Mouse (Mus musculus): ENCODE measurements around the gene Kcnk4.

Gene Kcnk4

DNA sequence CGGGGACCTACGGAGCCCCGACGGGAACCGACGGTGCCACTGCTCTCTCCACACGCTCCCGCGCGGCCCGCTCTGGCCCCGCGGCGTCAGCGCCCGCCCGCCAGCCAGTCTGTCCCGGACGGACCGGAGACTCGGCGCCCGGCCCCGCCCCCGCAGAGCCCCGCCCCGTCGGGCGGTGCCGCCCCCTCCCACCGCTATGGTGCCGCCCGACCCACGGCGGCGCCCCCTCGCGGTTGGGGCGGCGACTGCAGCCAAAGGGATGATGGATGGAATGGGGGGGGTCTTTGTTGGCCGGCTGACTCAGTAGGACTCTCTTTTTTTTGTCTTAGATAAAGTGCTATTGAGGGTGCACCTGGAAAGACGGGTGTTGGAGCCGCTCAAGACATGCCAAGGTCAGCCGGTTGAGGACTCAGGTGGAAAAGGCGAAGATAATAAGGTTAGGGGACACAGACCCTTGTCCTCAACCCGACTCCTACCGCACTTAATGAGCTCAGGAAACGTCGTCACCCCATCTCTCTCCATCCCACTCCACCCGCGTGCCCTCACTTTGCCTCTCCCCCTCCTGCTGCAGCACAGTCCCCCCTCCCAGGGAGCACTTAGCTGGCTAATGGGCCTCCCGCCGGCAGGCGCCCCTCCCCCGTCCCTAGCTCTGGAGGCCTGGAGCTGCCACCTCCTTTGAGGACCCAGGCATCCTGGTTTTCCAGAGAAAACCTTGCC lies 35.5 kb upstream of the Kcnk4 start:
- in situ Hi-C loops (cut with MboI; ENCODE audit: low pct_unique_long_range_greater_than_20kb in 1 of 2, low sequenced_read_pairs in 2 of 2, unreplicated experiment in 1 of 2): no loop called here

DNA sequence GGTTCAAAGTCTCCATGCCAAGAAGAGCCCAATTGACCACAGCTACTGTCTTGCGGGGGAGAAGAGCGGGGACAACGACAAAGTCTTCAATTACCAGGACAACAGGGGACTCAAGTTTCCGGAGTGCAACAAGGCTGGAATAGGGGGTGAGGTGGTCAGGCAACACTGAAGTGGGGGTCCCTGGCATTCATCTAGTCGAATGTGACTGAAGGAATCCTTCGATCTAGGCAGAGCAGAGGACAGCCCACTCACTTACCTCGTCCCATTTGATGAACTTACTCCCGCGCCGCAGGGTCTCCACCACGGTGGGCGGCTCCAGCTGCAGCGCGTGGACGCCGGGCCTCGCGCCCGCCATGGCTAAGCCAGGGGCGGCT lies 35.0 kb upstream of the Kcnk4 start:
- in situ Hi-C loops (cut with MboI; ENCODE audit: low pct_unique_long_range_greater_than_20kb in 1 of 2, low sequenced_read_pairs in 2 of 2, unreplicated experiment in 1 of 2): no loop called here

DNA sequence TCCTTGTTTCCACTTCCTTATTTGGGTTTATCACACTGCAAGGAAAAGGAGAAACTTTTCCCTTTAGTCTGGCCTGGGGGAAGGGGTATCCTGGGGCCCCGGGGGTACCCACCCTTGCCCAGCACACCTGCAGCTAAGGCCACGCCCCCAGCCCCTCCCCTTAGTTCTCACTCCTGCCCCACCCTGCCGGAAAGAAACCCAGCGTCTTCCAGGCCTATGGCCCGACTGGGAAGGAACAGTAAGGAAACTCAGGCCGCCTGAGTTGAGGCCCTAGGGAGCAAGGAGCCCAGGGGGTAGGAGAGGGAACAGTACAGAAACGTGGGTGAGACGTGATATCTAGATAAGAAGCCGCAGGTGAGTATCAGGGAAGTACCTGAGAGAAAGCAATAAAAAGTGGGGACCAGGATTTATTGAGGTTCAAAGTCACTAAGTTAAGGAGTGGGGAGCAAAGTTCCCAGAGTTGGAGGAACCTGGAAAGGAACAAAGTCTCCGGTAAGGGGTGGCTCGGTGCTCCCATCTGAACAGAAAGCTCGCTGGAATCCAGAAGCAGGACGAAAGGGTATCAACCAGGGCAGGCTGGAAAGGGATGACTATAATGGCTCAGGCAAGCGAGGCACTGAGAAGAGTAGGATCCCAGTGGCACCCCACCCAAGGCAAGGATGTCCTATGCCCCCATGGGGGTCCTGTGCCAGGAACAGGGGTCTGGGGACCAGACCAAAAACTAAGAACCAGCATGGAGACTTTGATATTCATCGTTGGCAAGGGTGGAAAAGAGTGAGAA lies 34.4 kb upstream of the Kcnk4 start:
- in situ Hi-C loops (cut with MboI; ENCODE audit: low pct_unique_long_range_greater_than_20kb in 1 of 2, low sequenced_read_pairs in 2 of 2, unreplicated experiment in 1 of 2): no loop called here

GRCm38 (mm10) chr19:6956461-6956860 lies 22.1 kb upstream of the Kcnk4 start:
- in situ Hi-C loops (cut with MboI; ENCODE audit: low pct_unique_long_range_greater_than_20kb in 1 of 2, low sequenced_read_pairs in 2 of 2, unreplicated experiment in 1 of 2): no loop called here

DNA sequence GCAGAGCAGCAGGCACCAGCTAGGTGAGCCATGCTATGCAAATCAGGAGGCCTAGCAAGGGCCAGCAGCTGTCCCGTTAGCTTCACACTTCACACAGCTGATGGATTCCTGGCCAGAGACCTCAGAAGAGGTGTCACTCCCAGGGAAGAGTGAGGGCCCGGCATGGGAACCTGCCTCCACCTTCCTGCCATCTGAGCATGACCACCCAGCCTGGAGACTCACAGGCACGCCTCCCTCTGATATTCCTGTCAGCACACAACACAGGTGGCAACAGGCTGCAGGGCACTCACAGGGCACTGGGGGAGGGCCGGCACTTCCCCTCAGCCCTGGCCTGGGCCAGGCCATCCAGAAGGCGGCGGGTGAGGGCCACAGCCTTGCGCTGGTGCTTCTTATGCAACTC lies 21.1 kb upstream of the Kcnk4 start:
- in situ Hi-C loops (cut with MboI; ENCODE audit: low pct_unique_long_range_greater_than_20kb in 1 of 2, low sequenced_read_pairs in 2 of 2, unreplicated experiment in 1 of 2): no loop called here

DNA sequence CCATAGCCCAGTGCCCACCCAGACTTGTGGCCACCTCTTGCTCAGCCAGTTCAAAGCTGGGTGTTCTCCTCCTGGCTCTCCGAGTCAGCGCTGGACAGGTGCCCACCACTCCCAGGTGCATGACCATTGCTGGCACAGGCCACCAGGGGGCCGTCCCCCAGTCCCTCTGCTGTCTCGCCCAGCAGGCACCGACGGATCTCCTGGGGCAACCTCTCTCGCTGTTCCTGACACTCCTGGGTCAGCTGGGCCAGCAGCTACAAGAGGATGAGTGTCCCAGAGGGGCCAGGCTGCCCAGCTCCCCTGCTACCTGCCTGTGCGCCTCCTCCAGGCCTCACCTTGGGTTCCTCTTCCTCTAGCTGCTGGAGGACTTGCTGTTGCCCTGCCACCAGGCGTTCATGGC lies 19.7 kb upstream of the Kcnk4 start:
- in situ Hi-C loops (cut with MboI; ENCODE audit: low pct_unique_long_range_greater_than_20kb in 1 of 2, low sequenced_read_pairs in 2 of 2, unreplicated experiment in 1 of 2): no loop called here

GRCm38 (mm10) chr19:6952712-6953037 lies 18.4 kb upstream of the Kcnk4 start:
- in situ Hi-C loops (cut with MboI; ENCODE audit: low pct_unique_long_range_greater_than_20kb in 1 of 2, low sequenced_read_pairs in 2 of 2, unreplicated experiment in 1 of 2): no loop called here

- in situ Hi-C loops (cut with MboI; ENCODE audit: low pct_unique_long_range_greater_than_20kb in 1 of 2, low sequenced_read_pairs in 2 of 2, unreplicated experiment in 1 of 2): no loop called here
These were observed 17.8 kb upstream of the Kcnk4 start for GRCm38 (mm10) chr19:6951994-6952711.

- in situ Hi-C loops (cut with MboI; ENCODE audit: low pct_unique_long_range_greater_than_20kb in 1 of 2, low sequenced_read_pairs in 2 of 2, unreplicated experiment in 1 of 2): no loop called here
These were observed 17.2 kb upstream of the Kcnk4 start for GRCm38 (mm10) chr19:6951381-6951968.

- in situ Hi-C loops (cut with MboI; ENCODE audit: low pct_unique_long_range_greater_than_20kb in 1 of 2, low sequenced_read_pairs in 2 of 2, unreplicated experiment in 1 of 2): no loop called here
These were observed 16.4 kb upstream of the Kcnk4 start for GRCm38 (mm10) chr19:6950613-6951153.

DNA sequence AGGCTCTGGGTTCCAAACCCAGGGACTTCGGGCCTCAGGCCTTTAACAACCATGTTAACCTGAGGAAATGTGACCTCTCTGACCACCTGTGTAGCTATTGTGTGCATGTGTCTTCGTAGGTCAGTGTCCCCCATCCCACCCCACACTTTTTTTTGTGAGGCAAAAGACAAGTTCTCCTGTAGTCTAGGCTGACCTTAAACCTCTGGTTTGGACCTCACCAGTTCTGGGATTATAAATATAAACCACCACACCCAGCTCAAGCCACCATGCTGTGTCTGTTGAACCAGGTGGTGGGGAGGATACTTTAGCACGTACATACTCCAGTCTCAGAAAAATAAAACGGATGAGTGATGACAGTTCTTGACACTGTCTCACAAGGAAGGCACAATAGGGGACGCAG lies 15.6 kb upstream of the Kcnk4 start:
- in situ Hi-C loops (cut with MboI; ENCODE audit: low pct_unique_long_range_greater_than_20kb in 1 of 2, low sequenced_read_pairs in 2 of 2, unreplicated experiment in 1 of 2): no loop called here

DNA sequence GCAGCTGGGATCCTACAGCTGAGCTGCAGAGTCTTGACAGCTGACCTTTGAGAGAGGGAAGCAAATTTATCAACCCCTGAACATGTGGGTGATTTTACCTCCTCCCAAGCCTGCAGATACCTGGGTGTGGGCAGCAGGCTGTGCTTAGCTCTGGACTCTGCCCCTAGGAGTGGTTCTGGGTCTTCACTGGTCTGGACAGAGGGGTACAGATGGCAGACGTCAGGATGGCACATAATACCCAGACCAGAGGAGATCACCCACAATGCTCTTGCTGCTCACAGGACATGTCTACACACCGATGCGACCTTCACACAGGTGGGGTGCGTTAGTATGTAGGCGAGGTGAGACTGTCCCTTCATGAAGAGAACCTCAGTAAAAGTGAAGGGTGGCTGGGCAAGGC lies 15.2 kb upstream of the Kcnk4 start:
- in situ Hi-C loops (cut with MboI; ENCODE audit: low pct_unique_long_range_greater_than_20kb in 1 of 2, low sequenced_read_pairs in 2 of 2, unreplicated experiment in 1 of 2): no loop called here

GRCm38 (mm10) chr19:6948186-6948585 lies 13.9 kb upstream of the Kcnk4 start:
- in situ Hi-C loops (cut with MboI; ENCODE audit: low pct_unique_long_range_greater_than_20kb in 1 of 2, low sequenced_read_pairs in 2 of 2, unreplicated experiment in 1 of 2): no loop called here

DNA sequence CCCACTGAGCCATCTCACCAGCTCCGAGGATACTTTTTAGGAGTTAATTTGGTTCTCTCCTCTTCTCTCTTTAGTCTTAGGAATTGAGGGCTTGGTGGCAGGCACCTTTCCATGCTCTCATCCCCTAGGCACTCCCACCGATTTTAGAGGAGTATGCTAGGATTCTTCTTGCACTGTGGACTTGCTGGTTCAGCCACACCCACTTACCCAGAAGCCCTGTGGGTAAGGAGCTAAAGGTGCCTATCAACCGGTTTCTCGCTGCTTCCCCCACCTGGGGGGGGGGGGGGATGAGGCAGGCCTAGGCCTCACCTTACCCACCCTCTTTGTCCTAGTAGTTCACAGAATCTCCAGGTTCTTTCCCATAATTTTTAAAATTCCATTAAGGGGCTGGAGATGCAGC lies 13.4 kb upstream of the Kcnk4 start:
- in situ Hi-C loops (cut with MboI; ENCODE audit: low pct_unique_long_range_greater_than_20kb in 1 of 2, low sequenced_read_pairs in 2 of 2, unreplicated experiment in 1 of 2): no loop called here

DNA sequence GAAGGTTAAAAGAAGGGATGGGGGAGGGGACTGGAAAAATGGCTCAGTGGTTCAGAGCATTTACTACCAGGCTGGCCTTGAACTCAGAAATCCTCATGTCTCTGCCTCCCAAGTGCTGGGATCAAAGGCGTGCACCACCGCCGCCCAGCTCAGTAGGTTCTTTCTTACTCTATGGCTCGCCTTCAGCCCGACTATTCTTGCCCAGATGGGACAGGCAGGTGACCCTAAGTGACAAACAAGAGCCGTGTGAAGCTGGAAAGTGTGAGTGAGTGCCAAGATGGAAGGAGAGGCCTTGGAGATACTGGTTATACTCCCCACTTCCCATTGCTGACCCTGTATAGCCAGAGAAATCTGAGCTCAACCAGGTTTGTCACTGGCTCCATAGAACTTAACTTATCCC lies 9.4 kb upstream of the Kcnk4 start:
- in situ Hi-C loops (cut with MboI; ENCODE audit: low pct_unique_long_range_greater_than_20kb in 1 of 2, low sequenced_read_pairs in 2 of 2, unreplicated experiment in 1 of 2): no loop called here

DNA sequence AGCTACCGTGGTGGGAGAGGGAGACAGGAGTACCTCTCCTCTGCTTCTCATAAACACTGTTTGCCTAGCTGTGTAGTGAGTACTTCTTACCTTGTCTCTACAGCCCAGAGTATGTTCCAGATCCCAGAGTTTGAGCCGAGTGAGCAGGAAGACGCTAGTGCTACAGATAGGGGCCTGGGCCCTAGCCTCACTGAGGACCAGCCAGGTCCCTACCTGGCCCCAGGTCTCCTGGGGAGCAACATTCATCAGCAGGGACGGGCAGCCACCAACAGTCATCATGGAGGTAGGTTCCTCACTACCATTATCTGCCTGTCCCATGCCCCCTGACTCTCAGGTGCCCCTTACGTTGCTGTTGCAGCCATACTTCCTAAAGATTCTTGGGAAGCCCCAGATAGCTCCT lies 8.4 kb upstream of the Kcnk4 start:
- in situ Hi-C loops (cut with MboI; ENCODE audit: low pct_unique_long_range_greater_than_20kb in 1 of 2, low sequenced_read_pairs in 2 of 2, unreplicated experiment in 1 of 2): no loop called here

DNA sequence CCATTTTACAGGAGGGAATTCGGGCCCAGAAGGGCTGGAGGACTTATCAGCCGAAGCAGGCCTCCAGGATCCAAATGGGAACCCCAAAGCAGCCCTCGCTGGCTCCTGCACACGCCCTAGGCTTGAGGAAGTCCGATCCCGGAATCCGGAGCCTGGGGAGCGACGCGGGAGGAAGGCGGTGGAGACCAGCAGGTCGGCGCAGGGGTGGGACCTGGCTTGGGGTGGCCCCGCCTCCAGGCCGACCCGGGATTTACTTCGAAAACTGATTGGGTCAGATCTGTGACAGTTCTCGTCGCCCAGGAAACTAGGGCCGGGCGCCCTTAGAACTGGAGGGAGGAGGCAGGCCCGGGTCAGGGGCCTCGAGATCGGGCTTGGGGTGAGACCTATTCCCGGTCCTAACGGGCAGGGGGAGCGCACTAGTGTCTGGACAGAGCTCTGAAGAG lies 8.0 kb upstream of the Kcnk4 start, which contains the start of gene Gpr137:
TSS of gene Gpr137 (minus strand) at position 232 of the 443 bp plus-strand sequence.
- in situ Hi-C loops (cut with MboI; ENCODE audit: low pct_unique_long_range_greater_than_20kb in 1 of 2, low sequenced_read_pairs in 2 of 2, unreplicated experiment in 1 of 2): no loop called here

GRCm38 (mm10) chr19:6941372-6942248 lies 7.3 kb upstream of the Kcnk4 start, which contains the start of gene Bad:
Bad (plus strand) TSS chr19:6941861.
- in situ Hi-C loops (cut with MboI; ENCODE audit: low pct_unique_long_range_greater_than_20kb in 1 of 2, low sequenced_read_pairs in 2 of 2, unreplicated experiment in 1 of 2): no loop called here

Measured in mouse embryonic stem cell (cell line).